Mouse (Mus musculus) kidney, postnatal 0 days (tissue): ENCODE measurements around the gene Iqcf4. TPM values are rescaled to one million over a fixed set of nuclear protein-coding genes. Genes with fewer than 3 reads are reported as not detected.
A peak's percentile ranks its signal among the peaks of the same experiment; 100 is the strongest.

Experiments used
- ATAC-seq: fragments of 200-750 bp; cut with Nextera tagmentation; replicated peaks from 2 replicates; pipeline ENCODE4 v1.8.0; 2017; ENCODE audit warnings: low read depth, moderate number of reproducible peaks, moderate TSS enrichment, moderate library complexity; ENCODE audit not compliant: low FRiP score
- DNase-seq: peaks from one replicate; pipeline ENCODE4 v3.0.0-alpha.2; 2016; ENCODE audit warnings: low spot score
- H3K27ac ChIP-seq: fragments of 300-500 bp; sonication (generic); 2 replicates; pipeline ENCODE4 v1.5.1; 2014; ENCODE audit warnings: mild to moderate bottlenecking
- H3K27me3 ChIP-seq: fragments of 300-500 bp; sonication (generic); 2 replicates; pipeline ENCODE4 v1.6.1; 2014; ENCODE audit warnings: low read length, mixed read lengths; ENCODE audit not compliant: insufficient read depth
- H3K36me3 ChIP-seq: fragments of 300-500 bp; sonication (generic); 2 replicates; pipeline ENCODE4 v1.6.1; 2014; ENCODE audit warnings: low read length, mixed read lengths; ENCODE audit not compliant: insufficient read depth
- H3K4me1 ChIP-seq: fragments of 300-500 bp; sonication (generic); replicated peaks from 2 replicates; pipeline ENCODE4 v1.6.1; 2014; ENCODE audit warnings: antibody characterized with exemption, low read length, mixed read lengths; ENCODE audit not compliant: insufficient read depth
- H3K4me2 ChIP-seq: fragments of 300-500 bp; sonication (generic); 2 replicates; pipeline ENCODE4 v1.6.1; 2014; ENCODE audit warnings: mild to moderate bottlenecking, low read length, moderate library complexity, mixed read lengths
- H3K4me3 ChIP-seq: fragments of 300-500 bp; sonication (generic); replicated peaks from 2 replicates; pipeline ENCODE4 v1.5.1; 2014; ENCODE audit warnings: low read depth, low read length
- H3K9ac ChIP-seq: fragments of 300-500 bp; sonication (generic); 2 replicates; pipeline ENCODE4 v1.6.1; 2014; ENCODE audit warnings: low read depth, low read length
- H3K9me3 ChIP-seq: fragments of 300-500 bp; sonication (generic); replicated peaks from 2 replicates; pipeline ENCODE4 v1.6.1; 2016; ENCODE audit warnings: low read length, inconsistent platforms, mixed read lengths
- CTCF ChIP-seq: IDR thresholded peaks from 2 replicates; pipeline ENCODE4 v1.5.1; 2016; ENCODE audit warnings: antibody characterized with exemption, low read depth, mild to moderate bottlenecking, moderate library complexity
- WGBS: fragments of 180-500 bp; shearing (Covaris S2); extraction: QIAGEN DNeasy Blood & Tissue Kit; methylation state at CpG from one replicate; pipeline ENCODE4 v1.1.7; 2014; 5-methylcytosine and 5-hydroxymethylcytosine counted together
- polyA plus RNA-seq: library from polyadenylated mRNA; unstranded; fragments of >200 nt; fragmentation: Nextera tagmentation; extraction: Ambion mirVana; gene quantifications from 2 replicates; pipeline ENCODE4 v1.2.1, GENCODE M21; 2015

The Iqcf4 gene
- polyA plus RNA-seq, 1 experiment from 2014 or later, result not detected

- TF ChIP-seq CTCF, result no peak
- Histone ChIP-seq H3K27ac (no peak overlapping the region), H3K4me2 (no peak overlapping the region), H3K4me1 (no peaks in the 10 kb centered on the region), H3K36me3 (no peaks in the 10 kb centered on the region), H3K9me3 (no peaks in the 10 kb centered on the region), H3K9ac (no peak overlapping the region), H3K27me3 (no peaks in the 10 kb centered on the region), H3K4me3 (no peak overlapping the region)
- ATAC-seq (no peak), DNase-seq (no peak)
- 93% methylated on average over 7 of the region's 7 CpGs for WGBS
Measured at GRCm38 (mm10) chr9:106534296-106534695, 36.5 kb downstream of the Iqcf4 start.

DNA sequence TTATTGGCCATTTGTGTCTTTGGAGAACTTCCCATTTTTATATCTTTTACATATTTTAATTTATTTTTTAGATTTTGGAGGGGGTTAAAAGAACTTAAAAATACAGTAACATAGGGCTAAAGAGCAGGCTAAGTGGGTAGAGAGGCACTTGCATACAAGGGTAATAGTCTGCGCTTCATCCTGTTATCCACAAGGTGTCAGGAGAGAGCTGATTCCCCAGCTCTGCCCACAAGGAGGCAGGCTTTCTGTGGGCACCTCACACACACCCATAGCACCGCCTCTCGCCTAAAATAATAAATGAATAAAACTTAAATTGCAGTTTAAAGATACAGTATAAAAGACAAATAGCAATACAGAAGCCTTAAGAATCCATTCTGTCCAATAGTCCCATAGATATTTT, 39.0 kb downstream of the Iqcf4 start:
- no peak for ATAC-seq
- peak; percentile 83 for TF ChIP-seq CTCF

GRCm38 (mm10) chr9:106519909-106520308, 50.9 kb downstream of the Iqcf4 start:
- Histone ChIP-seq H3K27me3 (no peaks in the 10 kb centered on the region), H3K4me2 (no peak overlapping the region), H3K4me3 (no peak overlapping the region), H3K9ac (no peak overlapping the region), H3K36me3 (no peaks in the 10 kb centered on the region), H3K4me1 (no peaks in the 10 kb centered on the region), H3K9me3 (no peaks in the 10 kb centered on the region), H3K27ac (no peak overlapping the region)
- ATAC-seq (no peak), DNase-seq (no peak)
- no peak for TF ChIP-seq CTCF
- WGBS, result 74% methylated on average over 8 of the region's 8 CpGs

More for the DNA sequence above, 39.0 kb downstream of the Iqcf4 start:
- 34% methylated on average over 3 of the region's 3 CpGs for WGBS
- Histone ChIP-seq H3K4me1 (no peaks in the 10 kb centered on the region), H3K27me3 (no peaks in the 10 kb centered on the region), H3K27ac (no peak overlapping the region), H3K4me2 (no peak overlapping the region), H3K4me3 (no peak overlapping the region), H3K36me3 (no peaks in the 10 kb centered on the region), H3K9me3 (no peaks in the 10 kb centered on the region), H3K9ac (no peak overlapping the region)
- peak; percentile 31 for DNase-seq

- H3K4me1 ChIP-seq, result no peaks in the 10 kb centered on the region
- H3K9me3 ChIP-seq, result no peaks in the 10 kb centered on the region
- 65% methylated on average over 2 of the region's 2 CpGs for WGBS
- TF ChIP-seq CTCF, result no peak
- no peak overlapping the region for H3K4me2 ChIP-seq
- ATAC-seq, result no peak
- H3K27ac ChIP-seq, result no peak overlapping the region
- no peak overlapping the region for H3K4me3 ChIP-seq
- DNase-seq, result no peak
- no peaks in the 10 kb centered on the region for H3K27me3 ChIP-seq
- no peaks in the 10 kb centered on the region for H3K36me3 ChIP-seq
- no peak overlapping the region for H3K9ac ChIP-seq
Measured at GRCm38 (mm10) chr9:106519433-106519832, 51.4 kb downstream of the Iqcf4 start.

Other genes with a start within 250 kb of the Iqcf4 start
- gene Dusp7, start 202.4 kb downstream of the Iqcf4 start, polyA plus RNA-seq, result 15.1 and 15.8 TPM in 2 replicates
- 1,104 and 1,207 TPM in 2 replicates for gene Rpl29, start 141.5 kb downstream of the Iqcf4 start, polyA plus RNA-seq
- 62.9 and 67.0 TPM in 2 replicates for gene Acy1, start 132.7 kb downstream of the Iqcf4 start, polyA plus RNA-seq
- 72.8 and 75.2 TPM in 2 replicates for gene Abhd14b, start 123.5 kb downstream of the Iqcf4 start, polyA plus RNA-seq
- 57.0 and 60.8 TPM in 2 replicates for gene Abhd14a, start 123.3 kb downstream of the Iqcf4 start, polyA plus RNA-seq
- gene Pcbp4, start 117.7 kb downstream of the Iqcf4 start, polyA plus RNA-seq, result 78.6 and 79.7 TPM in 2 replicates
- 0.52 and 0.91 TPM in 2 replicates for gene Gpr62, start 105.1 kb downstream of the Iqcf4 start, polyA plus RNA-seq
- 35.6 and 40.0 TPM in 2 replicates for gene Rrp9, start 95.0 kb downstream of the Iqcf4 start, polyA plus RNA-seq
- 5.8 and 6.4 TPM in 2 replicates for gene Parp3, start 94.0 kb downstream of the Iqcf4 start, polyA plus RNA-seq
- not detected in 2 replicates for gene Iqcf1, start 71.0 kb downstream of the Iqcf4 start, polyA plus RNA-seq
- not detected in 2 replicates for gene Iqcf5, start 56.4 kb downstream of the Iqcf4 start, polyA plus RNA-seq
- not detected in 2 replicates for gene Iqcf3, start 9.4 kb downstream of the Iqcf4 start, polyA plus RNA-seq
- gene Iqcf6, start 55.6 kb upstream of the Iqcf4 start, polyA plus RNA-seq, result not detected in 2 replicates
- gene Grm2, start 85.1 kb upstream of the Iqcf4 start, polyA plus RNA-seq, result not detected in 2 replicates
- gene Tex264, start 114.9 kb upstream of the Iqcf4 start, polyA plus RNA-seq, result 100 and 104 TPM in 2 replicates
- gene Rad54l2, start 218.2 kb upstream of the Iqcf4 start, polyA plus RNA-seq, result 2.7 and 3.2 TPM in 2 replicates